Mouse (Mus musculus) monocyte, adult 59 days (primary cell): ENCODE results near the gene Actr6. TPM values are rescaled to one million over a fixed set of nuclear protein-coding genes. Genes with fewer than 3 reads are reported as not detected.

Source experiments
- total RNA-seq, 2 experiments: library from RNA; stranded (reverse); gene quantifications; one replicate each; pipeline ENCODE4 v1.2.4; 2023

Gene Actr6
- total RNA-seq, result 10 to 100 TPM; 10.3 to 11.3 TPM

DNA sequence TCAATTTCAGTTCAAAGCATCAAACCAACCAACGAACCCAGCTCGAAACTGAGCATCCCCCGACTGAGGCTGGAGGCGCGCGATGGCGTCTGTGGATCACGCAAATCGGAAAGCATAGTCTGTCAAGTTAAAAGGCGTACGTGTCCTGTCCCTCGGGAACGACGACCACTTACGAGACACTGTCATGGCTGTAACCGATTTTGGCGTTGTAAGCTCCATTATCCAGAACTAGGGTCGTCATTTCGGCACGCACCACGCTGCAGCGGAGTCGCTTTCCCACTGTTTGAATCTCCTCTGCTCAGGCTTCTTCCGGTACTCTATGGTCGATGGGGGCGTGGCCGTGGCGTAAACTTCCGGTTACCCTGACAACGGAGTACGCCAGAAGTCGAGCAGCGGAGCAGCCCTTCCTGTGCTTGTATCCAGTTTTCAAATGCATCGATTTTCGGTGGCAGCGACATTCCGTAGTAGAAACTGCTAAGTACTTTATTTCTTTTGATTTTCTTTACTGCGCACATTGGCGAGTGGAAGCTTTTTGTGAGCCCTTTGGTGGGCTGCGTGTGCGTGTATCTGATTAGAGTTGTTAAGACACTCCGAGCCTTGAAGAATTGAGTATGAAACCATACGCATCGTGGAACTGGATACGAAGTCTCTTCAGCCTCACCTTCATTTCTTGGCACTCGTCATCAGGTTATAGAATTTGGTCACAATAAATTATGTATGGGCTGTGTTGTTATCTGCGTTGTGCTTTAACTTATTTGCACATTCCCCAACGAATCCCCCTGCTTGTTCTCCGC lies at the start of gene Actr6:
Actr6 (minus strand) TSS at position 295 of the 794 bp plus-strand sequence.

DNA sequence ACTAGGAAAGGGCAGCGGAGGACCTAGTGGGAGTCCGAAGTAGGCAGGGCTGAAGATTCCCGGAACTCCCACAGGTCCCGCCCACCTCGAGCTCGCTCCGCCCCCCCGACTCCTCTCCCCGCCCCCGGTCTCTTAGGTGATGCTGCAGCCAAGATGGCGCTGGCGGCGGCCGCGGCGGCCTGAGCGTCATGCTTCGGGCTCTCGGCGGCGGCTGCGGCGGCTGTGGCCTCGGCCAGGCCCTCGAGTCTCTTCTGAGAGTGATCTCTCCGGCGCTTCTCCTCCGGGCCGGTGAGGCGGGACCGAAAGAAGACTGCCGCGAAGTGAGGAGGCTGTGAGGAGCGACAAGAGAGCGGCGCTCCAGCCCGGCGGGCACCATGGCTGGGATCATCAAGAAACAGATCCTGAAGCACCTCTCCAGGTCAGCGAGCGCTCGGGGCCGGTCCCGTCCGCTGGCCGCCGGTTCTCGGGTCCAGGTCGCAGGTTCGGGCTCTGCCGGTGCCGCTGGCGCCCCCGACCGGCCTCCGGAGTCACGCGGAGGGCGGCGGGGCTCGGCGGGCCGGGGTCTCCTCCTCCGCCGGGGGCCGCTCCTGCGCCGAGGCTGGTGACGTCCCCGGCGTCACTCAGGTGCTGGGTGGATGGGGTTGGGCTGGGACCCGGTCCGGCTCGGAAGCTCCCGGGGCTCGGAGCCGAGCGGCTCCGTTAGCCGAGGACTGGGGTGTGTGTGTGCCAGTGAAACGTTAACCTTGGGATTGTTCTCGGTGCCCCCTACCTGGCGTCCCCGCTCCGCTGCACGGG lies 13.0 kb upstream of the Actr6 start, which contains the start of gene Uhrf1bp1l:
Uhrf1bp1l (plus strand) TSS at position 121 of the 795 bp plus-strand sequence.

DNA sequence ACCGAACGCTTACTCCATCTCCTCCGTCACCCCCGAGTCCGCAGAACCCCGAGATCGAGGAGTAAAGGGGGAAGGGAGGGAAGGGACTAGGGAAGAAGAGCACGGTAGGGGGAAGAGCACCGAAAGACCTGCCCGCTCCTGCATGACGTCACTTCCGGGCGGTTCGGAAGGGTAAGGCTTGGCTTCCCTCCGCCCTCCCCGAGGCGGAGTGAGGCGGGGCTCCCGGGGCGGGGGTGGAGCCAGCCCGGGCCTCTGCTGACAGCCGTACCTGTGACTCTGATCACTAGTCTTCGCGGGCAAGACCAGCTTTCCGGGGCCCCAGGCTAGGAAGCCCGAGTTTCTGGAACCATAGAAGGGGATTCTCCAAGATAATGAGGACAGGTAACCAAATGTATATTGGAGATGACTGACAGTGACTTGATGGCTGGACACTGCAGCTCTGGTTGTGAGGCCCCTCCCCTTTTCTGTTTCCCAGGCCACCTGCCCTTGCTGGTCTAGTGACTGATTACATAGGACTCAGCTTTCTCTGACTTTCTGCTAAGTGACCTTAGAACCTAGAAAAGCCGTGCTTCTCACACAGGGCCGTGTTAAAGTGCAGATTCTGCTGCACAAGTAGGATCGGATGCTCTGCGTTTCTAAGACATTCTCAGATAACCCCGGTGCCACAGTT lies 45.8 kb downstream of the Actr6 start, which contains the start of gene Scyl2:
Scyl2 (minus strand) TSS at position 147 of the 670 bp plus-strand sequence.

Other genes with a start within 250 kb of the Actr6 start
- not detected for gene Nr1h4, start 198.7 kb downstream of the Actr6 start, total RNA-seq
- not detected for gene Slc17a8, start 111.0 kb downstream of the Actr6 start, total RNA-seq
- gene Scyl2, start 46.0 kb downstream of the Actr6 start, total RNA-seq, result 10 to 100 TPM; 39.5 to 42.9 TPM
- 10 to 100 TPM; 58.3 to 59.2 TPM for gene Uhrf1bp1l, start 12.7 kb upstream of the Actr6 start, total RNA-seq
- not detected for gene Anks1b, start 141.2 kb upstream of the Actr6 start, total RNA-seq